Mouse (Mus musculus) adrenal gland, postnatal 4 days (tissue): Measurements from ENCODE around the gene Slc17a5. TPM values are rescaled to one million over a fixed set of nuclear protein-coding genes. Genes with fewer than 3 reads are reported as not detected.
A peak's percentile ranks its signal among the peaks of the same experiment; 100 is the strongest.

ENCODE experiments used
- DNase-seq, 2 experiments: peaks; one replicate each; pipeline ENCODE4 v3.0.0; 2021 to 2022; ENCODE audit warnings: low spot score in 2 of 2, mixed read lengths in 2 of 2
- long read RNA-seq, 2 experiments: library from polyadenylated mRNA; stranded (forward); transcript quantifications; one replicate each; pipeline ENCODE4 v2.0.0; 2021
- total RNA-seq, 2 experiments: library from RNA; stranded (reverse); gene quantifications; 2 replicates each; pipeline ENCODE4 v1.2.3; 2021

Gene Slc17a5
- 10 to 100 TPM; 12.2 to 14.2 TPM for total RNA-seq
- long read RNA-seq, experiment 1, partial matches to known transcripts: 0 of 5 reads
- long read RNA-seq, experiment 1, other reads (novel, unspliced or antisense): 1 of 5 reads
- long read RNA-seq, experiment 2, transcript Slc17a5-201 (11 exons, 3,236 nt): major isoform, 9 of 13 reads
- long read RNA-seq, experiment 2, partial matches to known transcripts: 3 of 13 reads
- long read RNA-seq, experiment 2, other reads (novel, unspliced or antisense): 1 of 13 reads

DNA sequence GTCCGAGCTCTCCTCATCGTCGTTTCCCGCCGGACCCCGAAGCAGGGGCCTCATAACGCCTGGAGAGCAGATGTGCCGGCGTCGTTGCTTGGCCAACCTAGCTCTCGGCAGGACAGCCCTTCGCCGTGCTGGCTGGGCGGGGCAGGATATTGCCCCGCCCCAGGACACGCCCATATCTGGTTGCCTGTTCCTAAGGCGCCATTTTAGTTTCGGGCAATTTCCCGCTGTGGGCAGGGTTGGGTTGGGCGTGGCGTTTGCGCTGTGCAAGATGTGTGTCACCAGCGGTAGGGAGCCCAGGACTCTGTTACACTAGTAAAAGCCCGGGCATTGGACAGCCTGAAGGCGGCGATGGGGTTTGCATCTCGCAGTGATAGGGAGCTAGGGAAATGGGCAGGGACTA, at the start of gene Slc17a5:
TSS of gene Slc17a5 (minus strand) at position 128 of the 400 bp plus-strand sequence.
- DNase-seq: peak; percentile 89 to 92

DNA sequence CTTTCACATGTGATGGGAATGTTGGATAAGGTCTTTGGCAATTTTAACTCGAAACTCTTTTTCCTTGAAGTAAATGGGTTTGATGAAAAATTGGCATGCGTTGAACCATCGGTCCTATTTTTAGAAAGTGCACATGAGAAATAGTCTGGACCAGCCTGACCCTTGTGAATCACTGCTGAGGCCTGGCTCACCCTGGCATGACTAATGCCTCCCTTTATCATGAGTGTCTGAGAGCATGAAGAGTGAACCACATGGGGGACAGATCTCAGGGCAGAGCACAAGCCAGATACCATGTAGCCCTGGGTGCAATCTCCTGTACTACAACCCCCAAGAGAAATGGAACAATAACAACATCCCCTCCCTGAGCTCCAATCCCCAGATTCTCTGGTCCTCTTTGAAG, 46.1 kb upstream of the Slc17a5 start:
- DNase-seq: no peak

DNA sequence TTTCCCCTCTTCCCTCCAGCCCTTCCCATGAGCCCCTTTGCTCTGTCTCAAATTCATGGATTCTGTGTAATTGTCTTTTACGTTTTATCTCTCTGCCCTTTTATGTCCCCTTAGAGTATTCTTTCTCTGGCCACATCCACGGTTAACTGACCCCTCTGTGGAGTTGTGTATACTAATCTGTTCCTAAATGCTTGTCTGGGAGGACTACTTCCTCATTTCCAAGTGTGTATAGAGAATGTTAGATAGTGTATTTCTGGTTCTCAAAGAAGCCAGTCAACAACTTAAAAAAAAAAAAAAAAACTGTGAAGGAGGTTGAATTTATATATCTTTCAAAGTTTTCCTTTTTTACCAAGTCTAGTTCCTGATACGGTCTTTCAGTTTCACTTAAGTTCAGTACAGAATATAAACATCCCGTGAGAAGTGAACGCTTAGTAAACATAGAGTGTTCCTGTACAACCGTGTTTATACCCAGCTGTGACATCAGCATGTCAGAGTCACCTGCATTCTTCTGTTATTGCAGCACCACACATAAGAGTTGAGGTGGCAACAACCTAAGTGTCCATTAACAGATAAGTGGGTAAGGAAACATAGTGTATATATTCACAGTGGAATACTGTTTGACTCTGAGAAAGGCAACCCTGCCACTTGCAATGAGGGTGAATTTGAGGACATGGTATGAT, 44.1 kb upstream of the Slc17a5 start:
- DNase-seq: no peak

DNA sequence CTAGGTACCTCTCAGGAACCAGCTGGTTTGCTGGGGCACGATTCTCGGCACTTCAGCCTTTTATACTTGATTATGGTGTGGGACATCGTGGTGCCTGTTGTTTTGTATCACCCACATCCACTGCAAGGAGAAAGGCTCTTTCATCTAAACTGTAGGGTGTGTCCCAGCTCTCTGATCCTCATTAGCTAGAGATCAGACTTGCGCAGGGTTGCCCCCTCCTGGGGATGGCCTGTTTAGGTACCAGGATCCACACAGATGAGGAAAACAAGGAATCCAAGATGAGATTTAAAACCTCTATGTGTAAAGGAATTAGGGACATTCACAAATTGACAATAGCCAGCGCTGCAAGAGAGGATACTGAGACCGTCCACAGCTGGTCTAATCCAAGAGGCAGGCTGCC, 42.1 kb upstream of the Slc17a5 start:
- no peak for DNase-seq

DNA sequence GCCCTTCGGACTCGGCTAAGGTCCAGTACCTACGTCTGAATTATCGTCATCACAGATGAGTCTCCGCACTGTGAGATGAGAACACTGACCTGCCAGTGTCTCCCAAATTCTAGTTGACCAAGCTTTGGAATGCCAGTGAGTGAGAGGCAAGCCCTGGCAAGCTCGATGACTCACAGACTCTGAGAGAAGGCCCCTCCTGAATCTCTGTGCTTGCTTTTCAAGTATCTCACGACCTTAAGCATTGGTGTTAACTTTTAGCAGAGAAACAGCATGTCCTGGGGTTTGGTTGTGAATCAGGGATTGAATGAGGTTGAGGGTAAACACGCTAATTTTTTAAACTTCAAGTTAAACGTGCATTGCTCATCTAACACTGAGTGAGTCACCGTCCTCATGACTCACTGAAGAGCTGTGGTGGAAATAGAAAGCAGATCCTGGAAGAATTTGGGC, 35.5 kb upstream of the Slc17a5 start:
- DNase-seq: no peak

DNA sequence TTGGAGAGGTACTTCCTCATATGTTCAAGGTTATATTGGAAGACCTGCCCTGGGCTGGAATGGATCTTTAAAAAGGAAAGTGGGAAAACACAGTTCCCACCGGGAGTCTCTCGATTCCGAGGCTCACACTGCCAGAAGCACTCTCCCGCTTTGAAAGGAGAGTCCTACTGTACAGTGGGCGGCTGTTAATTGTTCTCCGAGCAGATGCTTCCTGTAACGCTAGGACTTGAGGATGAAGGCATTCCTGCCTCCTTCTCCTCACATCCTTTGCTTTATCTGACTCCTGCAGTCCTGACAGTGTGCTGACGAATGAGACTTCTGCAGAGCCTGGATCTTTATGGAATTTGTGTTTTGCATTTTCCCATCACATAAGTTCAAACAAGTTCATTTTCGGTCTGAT, 31.4 kb upstream of the Slc17a5 start:
- no peak for DNase-seq

DNA sequence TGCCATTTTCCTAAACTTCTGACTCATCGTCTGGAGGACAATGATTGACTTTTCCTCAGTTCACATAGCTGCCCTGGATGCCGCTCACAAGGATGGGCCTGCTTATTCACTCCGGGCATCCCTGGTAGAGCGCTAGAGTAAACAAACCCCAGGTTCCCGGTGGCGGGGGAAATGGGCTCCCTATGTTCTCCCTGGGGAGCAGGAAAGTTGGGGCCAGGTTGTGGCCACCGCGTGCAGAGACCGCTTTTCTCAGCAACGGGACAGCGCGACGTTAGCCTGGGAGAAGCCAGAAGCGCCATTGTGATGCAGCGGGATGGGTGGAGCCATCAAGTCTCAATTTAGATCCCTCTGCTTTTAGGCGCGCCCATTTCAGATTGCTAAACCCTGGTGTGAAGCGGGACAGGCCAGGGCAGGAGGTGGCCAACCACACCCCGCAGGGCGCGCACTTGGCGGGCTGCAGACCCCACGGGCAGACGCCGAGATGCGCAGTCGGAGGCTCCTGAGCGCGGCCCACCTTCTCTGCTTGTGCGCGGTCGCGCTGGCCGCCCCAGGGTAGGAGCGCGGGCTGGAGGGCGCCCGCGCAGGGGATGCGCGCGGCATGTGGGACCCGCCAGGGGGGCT, 27.7 kb upstream of the Slc17a5 start, which contains the start of gene Cd109:
TSS of gene Cd109 (plus strand) at position 146 of the 621 bp plus-strand sequence.
- DNase-seq: no peak

DNA sequence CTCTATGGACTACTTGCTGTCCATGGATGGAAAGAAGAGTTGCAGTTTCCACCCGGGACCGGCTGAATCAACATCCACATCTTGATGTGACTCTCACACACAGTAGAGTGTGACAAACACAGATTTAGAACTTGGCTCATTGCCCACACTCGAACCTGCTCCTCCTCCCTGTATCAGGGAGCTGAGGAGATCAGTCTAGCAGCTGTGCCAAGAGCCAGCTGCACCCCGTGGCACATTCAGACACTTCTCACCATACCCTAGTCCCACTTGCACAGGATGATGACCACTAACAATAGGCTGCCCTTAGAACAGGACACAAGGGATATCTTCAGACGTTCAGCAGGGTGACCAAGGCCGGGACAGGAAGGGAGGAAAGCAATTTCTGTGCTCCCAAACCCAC, 26.4 kb upstream of the Slc17a5 start:
- DNase-seq: no peak

DNA sequence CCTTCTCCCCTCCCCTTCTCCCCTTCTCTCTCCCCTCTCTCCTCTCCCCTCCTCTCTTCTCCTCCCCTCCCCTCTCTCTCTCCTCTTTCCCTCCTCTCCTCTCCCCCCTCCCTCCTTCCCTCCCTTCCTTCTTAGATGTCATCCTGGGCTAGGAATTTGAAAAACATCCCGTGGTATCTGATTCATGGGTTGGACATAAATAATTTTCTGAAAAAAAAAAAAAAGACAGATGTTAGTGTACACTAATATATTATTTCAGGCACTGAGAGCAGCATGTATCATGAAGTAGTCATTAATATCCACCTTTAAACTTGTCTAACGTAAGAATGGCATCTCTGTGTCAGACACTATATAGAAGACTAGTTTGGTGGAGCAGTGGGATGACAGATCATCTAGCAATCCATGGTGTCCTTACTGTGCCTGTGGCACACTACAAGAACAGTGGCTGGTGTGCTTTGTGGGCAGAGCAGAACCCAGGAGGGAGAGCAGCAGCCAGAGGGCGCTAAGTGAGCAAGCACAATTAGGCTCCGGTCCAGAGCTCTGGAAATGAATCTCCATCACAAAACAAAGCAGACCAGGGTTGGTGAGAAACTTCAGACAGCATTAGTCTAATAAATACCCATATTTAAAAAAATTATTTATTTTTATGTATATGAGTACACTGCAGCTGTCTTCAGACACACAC, 13.3 kb upstream of the Slc17a5 start:
- DNase-seq: no peak

DNA sequence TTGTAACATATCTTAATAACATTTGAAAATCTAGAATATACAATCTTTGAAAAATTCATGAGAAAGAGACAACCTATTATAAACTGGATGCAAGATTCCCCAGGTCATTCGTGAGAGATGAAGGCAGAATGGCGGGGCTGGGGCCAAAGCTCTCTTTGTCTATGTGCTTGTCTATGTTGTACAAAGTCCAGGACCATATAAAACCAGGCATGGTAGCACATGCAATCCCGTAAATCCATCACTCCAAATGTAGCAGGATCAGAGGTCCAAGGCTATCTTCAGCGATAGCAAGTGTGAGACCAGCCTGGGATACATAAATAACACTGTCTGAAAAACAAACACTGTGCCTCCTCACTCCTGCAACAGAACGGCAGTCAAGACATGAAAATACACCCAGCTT, 12.1 kb upstream of the Slc17a5 start:
- no peak for DNase-seq

DNA sequence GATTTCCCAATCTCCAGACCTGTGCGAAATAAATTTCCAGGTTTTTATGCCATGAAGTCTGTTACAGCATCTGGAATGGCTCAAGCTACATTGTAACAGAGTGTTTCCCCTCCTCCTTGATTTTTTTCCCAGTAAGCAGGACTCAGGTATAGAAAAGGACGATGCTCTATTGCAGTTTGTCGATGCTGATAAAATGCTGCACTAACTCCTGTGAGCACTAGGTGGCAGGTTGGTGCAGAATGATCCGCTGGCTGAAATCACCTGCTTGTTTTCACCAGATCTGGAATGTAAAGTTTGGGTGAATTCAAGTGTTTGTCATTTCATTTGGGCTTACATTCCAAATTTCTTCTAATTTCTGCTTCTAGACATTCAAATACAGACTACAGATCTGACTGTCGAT, 9.0 kb upstream of the Slc17a5 start:
- DNase-seq: no peak

DNA sequence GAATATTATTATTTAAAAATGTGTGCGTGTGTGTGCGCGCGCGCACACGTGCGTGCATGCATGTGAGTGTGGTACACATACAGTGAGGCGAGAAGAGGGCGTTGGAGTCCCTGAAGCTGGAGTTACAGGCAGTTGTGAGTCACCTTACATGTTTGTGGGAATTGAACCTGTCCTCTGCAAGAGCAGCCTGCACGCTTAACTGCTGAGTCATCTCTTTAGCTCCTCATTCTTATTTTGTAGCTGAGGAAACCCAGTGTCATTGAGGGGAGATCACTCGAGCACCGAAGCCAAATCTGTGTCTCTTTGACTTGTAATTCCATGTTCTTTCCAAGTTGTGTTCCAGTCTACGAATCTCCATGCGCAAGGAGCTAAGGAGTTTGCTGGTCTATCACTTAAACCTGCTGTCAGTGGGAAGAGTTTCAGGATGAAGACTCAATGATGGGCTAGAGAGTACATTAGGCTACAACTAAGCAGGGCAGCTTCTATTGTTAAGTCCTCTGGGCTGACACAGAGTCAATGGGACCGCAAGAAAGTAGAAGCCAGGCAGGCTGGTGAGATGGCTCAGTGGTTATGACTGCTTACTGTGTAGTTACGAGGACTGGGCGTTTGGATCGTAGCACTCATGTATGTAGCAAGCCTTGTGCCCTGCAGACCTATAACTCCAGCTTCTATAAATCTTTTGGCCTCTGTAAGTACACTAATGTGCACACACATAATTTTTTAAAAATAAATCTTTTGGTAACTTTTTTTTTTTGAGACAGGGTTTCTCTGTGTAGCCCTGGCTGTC, 8.1 kb upstream of the Slc17a5 start:
- DNase-seq: no peak

DNA sequence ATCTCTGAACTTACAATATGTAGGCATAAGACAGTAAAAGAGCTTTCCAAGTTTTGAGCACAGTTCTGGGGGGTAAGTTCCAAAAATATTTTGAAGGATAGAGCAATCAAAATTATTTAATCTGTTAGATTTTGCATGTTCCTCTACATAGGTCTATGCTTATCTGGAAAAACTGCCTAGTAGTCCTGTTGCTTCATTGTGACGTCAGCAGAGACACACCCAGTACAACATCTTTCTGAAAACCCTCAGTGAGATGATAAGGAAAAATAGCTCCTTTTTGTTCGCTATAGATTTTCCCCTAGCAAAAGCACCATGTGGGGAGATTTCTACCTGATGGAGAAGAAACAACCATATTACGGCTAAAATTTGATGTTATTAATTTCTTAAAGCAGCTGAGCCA, 7.4 kb upstream of the Slc17a5 start:
- DNase-seq: no peak

DNA sequence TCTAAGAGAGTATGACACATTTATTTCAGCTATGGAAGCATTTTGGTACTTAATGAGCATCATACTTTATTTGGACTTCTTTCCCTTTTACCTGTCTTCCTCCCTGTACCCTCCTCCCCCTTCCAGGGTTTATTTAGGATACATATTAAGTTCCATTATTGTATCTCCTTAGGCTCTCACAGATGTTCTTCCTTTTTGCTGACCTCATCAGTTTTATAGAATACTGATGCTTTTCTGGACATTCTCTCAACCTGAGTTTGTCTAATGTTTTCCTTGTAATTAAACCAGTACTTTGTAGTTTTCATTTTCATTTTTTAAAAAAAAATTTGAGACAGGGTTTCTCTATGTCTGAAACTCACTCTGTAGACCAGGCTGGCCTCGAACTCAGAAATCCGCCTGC, 2.6 kb upstream of the Slc17a5 start:
- no peak for DNase-seq

DNA sequence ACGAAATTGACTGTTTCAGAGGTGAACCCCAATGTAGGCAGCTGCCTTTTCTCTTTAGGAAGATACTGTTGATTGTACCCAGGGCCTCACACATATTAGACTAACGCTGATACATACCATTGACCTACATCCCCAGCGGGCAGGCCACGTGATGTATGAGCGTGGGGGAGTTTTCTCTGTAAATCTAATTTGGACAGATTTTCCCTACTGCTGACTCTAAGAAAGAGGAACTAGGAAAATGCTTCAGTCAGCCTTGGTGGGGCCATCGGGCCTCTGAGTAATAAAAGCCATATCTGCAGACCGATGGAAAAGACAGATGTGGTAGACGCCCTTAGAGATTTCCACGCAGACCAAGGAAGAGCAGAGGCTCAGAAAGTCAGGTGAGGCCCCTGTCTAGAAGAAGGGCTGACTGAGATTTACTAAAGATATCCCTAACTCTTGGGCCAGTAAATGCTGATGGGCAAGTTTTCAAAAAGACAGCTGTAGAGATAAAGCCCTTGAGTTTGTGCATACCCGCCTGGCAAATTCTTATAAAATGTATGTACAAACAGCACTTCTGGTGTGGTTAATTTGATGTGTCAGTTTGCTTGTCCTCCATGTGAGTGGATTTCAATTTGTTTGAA, 681 bp upstream of the Slc17a5 start:
- no peak for DNase-seq

DNA sequence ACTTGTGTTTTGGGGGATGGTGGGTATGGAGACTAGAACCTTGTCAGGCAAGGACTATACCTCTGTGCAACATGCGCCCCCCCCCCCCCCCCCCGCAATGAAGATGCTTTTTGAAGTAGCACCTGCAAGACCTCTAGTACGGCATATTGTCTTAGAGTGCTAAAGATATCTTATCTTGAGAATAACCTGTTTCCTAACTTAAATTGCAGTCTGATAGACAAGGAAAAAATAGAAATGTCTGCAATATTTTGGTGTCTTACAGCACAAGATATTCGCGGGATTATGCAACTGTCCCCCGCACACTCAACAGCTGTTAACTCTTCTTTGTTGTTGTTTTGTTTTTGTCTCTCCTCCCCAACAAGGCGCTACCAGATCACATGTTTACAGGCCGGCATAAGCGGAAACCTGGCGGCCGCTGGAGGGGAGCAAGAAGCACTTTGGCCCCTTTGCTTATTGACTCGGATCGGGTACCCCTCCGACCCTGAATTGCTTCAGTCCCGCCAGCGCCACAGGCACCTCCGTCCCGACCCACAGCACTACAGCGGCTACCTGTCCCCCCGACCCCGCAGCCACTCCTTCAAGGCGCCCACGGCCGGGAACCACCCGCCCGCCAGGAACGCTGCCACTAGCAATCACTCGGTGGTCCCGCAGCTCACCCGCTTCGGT, 490 bp downstream of the Slc17a5 start:
- DNase-seq: peak in 1 of 2 experiments; percentile 5

DNA sequence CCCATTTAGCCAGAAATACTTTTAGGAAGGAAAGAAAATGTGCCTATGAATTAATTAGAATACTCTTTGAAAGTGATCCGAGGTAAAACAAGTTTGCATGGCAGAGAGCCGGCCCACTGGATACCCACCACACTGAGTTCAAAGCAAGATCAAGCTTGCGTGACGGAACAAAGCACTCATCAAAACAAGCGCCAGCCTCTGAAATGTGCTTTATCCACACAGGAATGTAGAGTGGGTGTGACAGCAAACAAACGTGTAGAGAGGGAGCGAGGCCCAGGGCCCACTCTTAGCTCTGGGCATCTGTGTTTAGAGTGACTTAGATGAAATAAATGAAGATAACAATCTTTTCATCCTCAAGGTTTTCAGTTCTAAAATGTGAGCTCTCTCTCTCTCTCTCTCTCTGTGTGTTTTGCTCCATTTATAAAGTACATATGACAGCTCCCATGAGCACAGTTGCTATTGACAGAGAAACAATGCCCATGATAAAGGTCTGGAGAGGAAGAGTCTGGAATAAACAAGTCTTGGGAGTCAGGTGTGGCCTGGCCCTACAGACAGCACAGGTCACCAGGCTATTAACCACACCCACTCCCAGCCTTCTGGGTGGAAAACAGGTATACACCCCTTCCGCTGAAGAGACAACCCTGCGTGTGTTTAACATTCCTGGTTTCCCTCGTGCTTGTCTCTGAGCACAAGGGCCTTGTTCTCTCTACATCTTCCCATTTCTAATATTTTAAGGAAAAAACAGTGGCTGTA, 8.0 kb downstream of the Slc17a5 start:
- DNase-seq: no peak

DNA sequence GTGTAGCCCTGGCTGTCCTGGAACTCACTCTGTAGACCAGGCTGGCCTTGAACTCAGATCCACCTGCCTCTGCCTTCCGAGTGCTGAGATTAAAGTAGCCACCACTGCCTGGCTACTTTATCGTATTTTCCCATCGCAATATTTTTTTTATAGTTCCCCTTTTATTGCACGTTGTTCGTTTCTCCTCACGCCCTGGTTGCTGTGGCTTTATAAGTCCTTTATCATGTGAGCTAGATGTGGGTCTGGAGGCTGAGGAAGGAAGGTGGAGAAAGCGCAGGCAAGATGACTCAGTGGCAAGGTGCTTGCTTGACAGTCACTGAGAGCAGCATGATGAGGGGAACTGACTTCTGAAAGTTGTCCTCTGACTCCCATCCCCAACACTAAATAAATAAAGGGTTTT, 9.0 kb downstream of the Slc17a5 start:
- DNase-seq: no peak

DNA sequence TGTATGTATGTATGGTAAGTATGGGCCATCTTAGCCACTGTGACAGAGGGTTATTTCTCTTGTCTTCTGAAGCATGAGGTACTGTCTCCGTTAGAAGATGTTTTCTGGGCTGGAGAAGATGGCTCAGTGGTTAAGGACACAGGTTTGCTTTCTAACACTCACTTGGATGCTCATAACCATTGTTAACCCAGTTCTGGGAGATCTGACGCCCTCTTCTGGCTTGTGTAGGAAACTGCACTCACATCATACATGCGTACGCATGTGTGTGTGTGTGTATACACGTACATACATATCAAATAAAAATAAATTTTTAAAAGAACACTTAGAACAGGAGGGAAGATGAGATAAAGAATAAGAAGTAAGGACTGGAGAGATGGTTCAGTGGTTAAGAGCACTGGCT, 11.4 kb downstream of the Slc17a5 start:
- DNase-seq: no peak
